Mouse (Mus musculus): ENCODE data around the gene Prpf19.

Gene Prpf19

GRCm38 (mm10) chr19:10896849-10897248 is 1.8 kb downstream of the Prpf19 start:
- DNase-seq, result no peak

GRCm38 (mm10) chr19:10897491-10897890 is 2.5 kb downstream of the Prpf19 start:
- DNase-seq, result no peak

GRCm38 (mm10) chr19:10900315-10900714 is 5.3 kb downstream of the Prpf19 start:
- DNase-seq, result no peak

- DNase-seq, result no peak
These were observed 6.0 kb downstream of the Prpf19 start for GRCm38 (mm10) chr19:10901046-10901445.

GRCm38 (mm10) chr19:10904512-10904911 is 9.5 kb downstream of the Prpf19 start:
- no peak for DNase-seq

- DNase-seq, result no peak
These were observed 10.1 kb downstream of the Prpf19 start for GRCm38 (mm10) chr19:10904927-10905727.

- DNase-seq, result no peak
These were observed 10.6 kb downstream of the Prpf19 start for GRCm38 (mm10) chr19:10905728-10906000.

GRCm38 (mm10) chr19:10907891-10908290 is 12.9 kb downstream of the Prpf19 start:
- peak; percentile 47 to 50 for DNase-seq

GRCm38 (mm10) chr19:10909087-10909721 is 14.2 kb downstream of the Prpf19 start:
- no peak for DNase-seq

- no peak for DNase-seq
These were observed 19.3 kb downstream of the Prpf19 start for GRCm38 (mm10) chr19:10914291-10914690.

GRCm38 (mm10) chr19:10914870-10915269 is 19.8 kb downstream of the Prpf19 start:
- no peak for DNase-seq

- no peak for DNase-seq
These were observed 21.5 kb downstream of the Prpf19 start for GRCm38 (mm10) chr19:10916506-10916905.

- DNase-seq, result no peak
These were observed 23.4 kb downstream of the Prpf19 start for GRCm38 (mm10) chr19:10918321-10918991.

GRCm38 (mm10) chr19:10920532-10920931 is 25.5 kb downstream of the Prpf19 start, which contains the start of gene Zp1:
Zp1 (minus strand) TSS chr19:10920632.
- no peak for DNase-seq

- DNase-seq, result no peak
These were observed 26.0 kb downstream of the Prpf19 start for GRCm38 (mm10) chr19:10921058-10921457.

GRCm38 (mm10) chr19:10924220-10924619 is 29.2 kb downstream of the Prpf19 start:
- no peak for DNase-seq

GRCm38 (mm10) chr19:10926123-10926621 is 31.1 kb downstream of the Prpf19 start:
- DNase-seq, result no peak

GRCm38 (mm10) chr19:10926666-10927065 is 31.6 kb downstream of the Prpf19 start:
- no peak for DNase-seq

- DNase-seq, result no peak
These were observed 35.6 kb downstream of the Prpf19 start for GRCm38 (mm10) chr19:10930641-10931040.

GRCm38 (mm10) chr19:10935029-10935428 is 40.0 kb downstream of the Prpf19 start:
- DNase-seq, result no peak

GRCm38 (mm10) chr19:10936077-10936476 is 41.0 kb downstream of the Prpf19 start:
- DNase-seq, result no peak

- no peak for DNase-seq
These were observed 42.1 kb downstream of the Prpf19 start, which contains the start of gene Ptgdr2 for GRCm38 (mm10) chr19:10937110-10937563. Ptgdr2 (plus strand) TSS chr19:10937160.

- no peak for DNase-seq
These were observed 43.7 kb downstream of the Prpf19 start for GRCm38 (mm10) chr19:10938771-10939170.
